Mouse (Mus musculus): ENCODE results near the gene Vezt. TPM values are rescaled to one million over a fixed set of nuclear protein-coding genes. Genes with fewer than 3 reads are reported as not detected.

Vezt gene
- total and polyA plus RNA-seq, 3 experiments = 9.5 to 13.5 TPM; not detected in 1

DNA sequence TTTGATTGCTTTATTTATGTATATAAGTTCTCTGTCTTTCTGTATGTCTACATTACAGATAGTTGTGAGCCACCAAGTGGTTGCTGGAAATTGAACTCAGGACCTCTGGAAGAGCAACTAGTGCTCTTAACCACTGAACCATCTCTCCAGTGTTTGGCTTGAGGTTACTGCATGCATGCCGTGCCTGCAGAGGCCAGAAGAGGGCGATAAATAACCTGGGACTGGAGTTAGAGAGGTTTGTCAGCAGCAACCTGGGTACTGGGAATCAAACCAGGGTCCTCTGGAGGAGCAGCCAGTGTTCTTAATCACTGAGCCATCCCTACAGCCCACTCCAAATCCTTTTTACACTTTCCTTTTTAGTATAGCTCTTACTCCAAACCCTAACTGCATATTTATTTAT is 118.8 kb downstream of the Vezt start:
- TF ChIP-seq GABPA (IDR thresholded peaks at IDR 0.05; ENCODE audit: low read depth, low read length) (no peak), SMC3 (IDR thresholded peaks at IDR 0.05; ENCODE audit: low read depth, low read length) (peak; percentile 22; the same call in 1 of the 2 replicates), TAL1 (IDR thresholded peaks at IDR 0.05; ENCODE audit: low read length) (no peak), RAD21 (IDR thresholded peaks at IDR 0.05; ENCODE audit: low read depth, low read length) (peak; percentile 20), CTCF (IDR thresholded peaks at IDR 0.05 in 2 of 3, conservative IDR thresholded peaks at IDR 0.05 in 1 of 3; ENCODE audit: control insufficient read depth in 1 of 3, insufficient read depth in 1 of 3, low read depth in 2 of 3, low read length in 3 of 3, poor library complexity in 1 of 3, severe bottlenecking in 1 of 3) (peak; percentile 26 to 50 (median 41)), POLR2A (IDR thresholded peaks at IDR 0.05; ENCODE audit: control insufficient read depth in 1 of 2, insufficient read depth in 1 of 2, low read depth in 1 of 2, low read length in 2 of 2, poor library complexity in 1 of 2) (no peak)
- Histone ChIP-seq H3K27ac (ENCODE audit: control insufficient read depth, low read depth, low read length) (no peak overlapping the region), H3K4me1 (ENCODE audit: control insufficient read depth in 1 of 2, insufficient read depth in 2 of 2, low read length in 2 of 2) (peaks cover 22 to 40% of the 10 kb centered on the region in 2 experiments), H3K27me3 (ENCODE audit: control insufficient read depth in 1 of 2, insufficient read depth in 2 of 2, low read length in 2 of 2) (no peaks in the 10 kb centered on the region), H3K4me3 (ENCODE audit: control insufficient read depth in 1 of 2, insufficient read depth in 1 of 2, low read depth in 2 of 2, low read length in 2 of 2) (no peak overlapping the region), H3K79me2 (ENCODE audit: control insufficient read depth, insufficient read depth, low read length, poor library complexity) (no peaks in the 10 kb centered on the region; the same call in 1 of the 2 replicates), H3K9ac (ENCODE audit: control insufficient read depth, low read depth, low read length, poor library complexity, severe bottlenecking) (no peak overlapping the region), H3K9me3 (replicated peaks; ENCODE audit: insufficient read depth, low read length) (no peaks in the 10 kb centered on the region), H3K36me3 (ENCODE audit: control insufficient read depth in 1 of 2, insufficient read depth in 2 of 2, low read length in 2 of 2) (peaks cover 0 to 39% of the 10 kb centered on the region in 2 experiments; a peak in 2 of 4 replicates)
- DNase-seq (ENCODE audit: low read depth, low spot score) = peak; percentile 48

DNA sequence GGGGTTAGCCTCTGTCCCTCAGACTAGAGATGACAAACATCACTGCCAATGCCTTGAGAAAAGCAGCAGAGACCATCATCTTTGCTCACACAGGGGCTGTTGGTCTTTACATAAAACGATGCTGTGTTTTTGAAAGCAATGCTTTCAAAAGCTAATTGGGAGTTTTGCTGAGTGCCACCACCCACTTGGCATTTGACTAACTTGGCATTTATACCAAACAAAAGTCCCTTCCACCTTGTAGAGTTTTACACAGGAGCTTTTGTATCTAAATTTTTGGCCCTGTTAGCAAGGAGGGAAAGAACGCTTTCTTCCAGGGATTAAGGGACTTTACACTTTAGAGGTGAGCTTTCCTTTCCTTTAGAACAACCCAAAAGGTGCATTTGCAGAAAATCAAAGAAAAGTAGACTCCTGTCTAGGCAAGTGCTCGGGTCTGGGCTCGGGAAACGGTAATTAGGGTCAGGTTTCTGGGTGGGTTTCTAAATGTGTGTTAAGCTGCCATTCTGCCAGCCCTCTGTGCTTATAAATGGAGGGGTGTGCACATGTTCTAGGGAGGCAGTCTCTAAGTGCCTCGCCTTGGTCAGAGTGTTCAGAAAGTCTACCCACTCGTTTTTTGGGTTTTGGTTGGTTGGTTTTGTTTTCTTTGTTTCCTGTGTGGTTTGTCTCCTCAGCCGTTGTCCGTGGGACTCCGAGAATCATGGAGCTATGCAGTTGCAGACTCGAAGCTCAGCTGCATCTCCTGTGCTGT is 119.9 kb downstream of the Vezt start:
- Histone ChIP-seq H3K36me3 (ENCODE audit: control insufficient read depth in 1 of 2, insufficient read depth in 2 of 2, low read length in 2 of 2) (peaks cover 0 to 34% of the 10 kb centered on the region in 2 experiments; a peak in 2 of 4 replicates), H3K27ac (ENCODE audit: control insufficient read depth, low read depth, low read length) (no peak overlapping the region), H3K4me1 (ENCODE audit: control insufficient read depth in 1 of 2, insufficient read depth in 2 of 2, low read length in 2 of 2) (peaks cover 22 to 35% of the 10 kb centered on the region in 2 experiments), H3K27me3 (ENCODE audit: control insufficient read depth in 1 of 2, insufficient read depth in 2 of 2, low read length in 2 of 2) (no peaks in the 10 kb centered on the region), H3K9ac (ENCODE audit: control insufficient read depth, low read depth, low read length, poor library complexity, severe bottlenecking) (no peak overlapping the region), H3K9me3 (replicated peaks; ENCODE audit: insufficient read depth, low read length) (no peaks in the 10 kb centered on the region), H3K79me2 (ENCODE audit: control insufficient read depth, insufficient read depth, low read length, poor library complexity) (no peaks in the 10 kb centered on the region; the same call in 1 of the 2 replicates), H3K4me3 (ENCODE audit: control insufficient read depth in 1 of 2, insufficient read depth in 1 of 2, low read depth in 2 of 2, low read length in 2 of 2) (no peak overlapping the region)
- TF ChIP-seq MEF2A (IDR thresholded peaks at IDR 0.05; ENCODE audit: extremely low read depth, insufficient replicate concordance, low read depth, low read length, poor library complexity, severe bottlenecking) (no peak), CTCF (IDR thresholded peaks at IDR 0.05 in 2 of 3, conservative IDR thresholded peaks at IDR 0.05 in 1 of 3; ENCODE audit: control insufficient read depth in 1 of 3, insufficient read depth in 1 of 3, low read depth in 2 of 3, low read length in 3 of 3, poor library complexity in 1 of 3, severe bottlenecking in 1 of 3) (no peak), E2F4 (IDR thresholded peaks at IDR 0.05; ENCODE audit: borderline replicate concordance, low read depth, low read length) (no peak), GATA1 (IDR thresholded peaks at IDR 0.05; ENCODE audit: low read depth, low read length) (no peak)
- no peak for DNase-seq (ENCODE audit: low read depth, low spot score)

DNA sequence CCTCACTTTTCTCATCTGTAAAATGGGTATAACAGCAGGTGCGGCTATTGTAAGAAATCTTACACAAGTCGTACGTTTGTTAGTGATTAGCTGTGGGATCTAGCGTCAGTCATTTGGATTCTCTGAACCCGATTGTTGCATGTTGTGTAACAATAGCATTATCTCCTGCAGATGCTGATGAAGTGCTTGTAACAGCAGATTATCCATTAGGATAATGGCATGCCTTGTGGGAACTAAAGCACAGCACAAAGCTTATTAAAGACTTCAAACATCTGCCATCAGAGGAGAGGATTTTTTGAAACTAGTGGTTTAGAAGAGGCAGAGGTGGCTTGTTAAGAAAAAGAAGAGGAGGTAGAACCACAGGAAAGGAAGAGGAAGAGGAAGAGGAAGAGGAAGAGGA is 122.1 kb downstream of the Vezt start:
- Histone ChIP-seq H3K27ac (ENCODE audit: control insufficient read depth, low read depth, low read length) (no peak overlapping the region), H3K9me3 (replicated peaks; ENCODE audit: insufficient read depth, low read length) (no peaks in the 10 kb centered on the region), H3K36me3 (ENCODE audit: control insufficient read depth in 1 of 2, insufficient read depth in 2 of 2, low read length in 2 of 2) (peaks cover 0 to 41% of the 10 kb centered on the region in 2 experiments; a peak in 2 of 4 replicates), H3K27me3 (ENCODE audit: control insufficient read depth in 1 of 2, insufficient read depth in 2 of 2, low read length in 2 of 2) (no peaks in the 10 kb centered on the region), H3K4me3 (ENCODE audit: control insufficient read depth in 1 of 2, insufficient read depth in 1 of 2, low read depth in 2 of 2, low read length in 2 of 2) (no peak overlapping the region), H3K79me2 (ENCODE audit: control insufficient read depth, insufficient read depth, low read length, poor library complexity) (no peaks in the 10 kb centered on the region; the same call in 1 of the 2 replicates), H3K9ac (ENCODE audit: control insufficient read depth, low read depth, low read length, poor library complexity, severe bottlenecking) (no peak overlapping the region), H3K4me1 (ENCODE audit: control insufficient read depth in 1 of 2, insufficient read depth in 2 of 2, low read length in 2 of 2) (peaks cover 27 to 42% of the 10 kb centered on the region in 2 experiments)
- peak; percentile 57; the same call in 1 of the 2 replicates for TF ChIP-seq GATA1 (IDR thresholded peaks at IDR 0.05; ENCODE audit: low read depth, low read length)
- no peak for TF ChIP-seq NELFE (IDR thresholded peaks at IDR 0.05; ENCODE audit: low read depth, low read length)
- no peak for DNase-seq (ENCODE audit: low read depth, low spot score)
